Mouse (Mus musculus) spleen, adult 18-20 months (tissue): ENCODE results near the gene Skint3.
"Not testable (repeated sequence)": the region's sequence is repeated elsewhere in the genome, so short reads cannot be mapped to it uniquely, and the experiment has no call there.

Experiments used
- DNase-seq, 2 experiments: peaks; one replicate each; pipeline ENCODE4 v3.0.0; 2022; ENCODE audit warnings: mixed read lengths in 2 of 2

The Skint3 gene

GRCm38 (mm10) chr4:112231945-112232344 is at the start of gene Skint3:
Skint3 (plus strand) TSS chr4:112232245.
- DNase-seq: no peak

GRCm38 (mm10) chr4:112243416-112243815 is 11.4 kb downstream of the Skint3 start:
- no peak for DNase-seq

- DNase-seq: no peak
These were observed 11.9 kb downstream of the Skint3 start for GRCm38 (mm10) chr4:112243951-112244350.

- no peak for DNase-seq
These were observed 24.0 kb downstream of the Skint3 start for GRCm38 (mm10) chr4:112256022-112256421.

GRCm38 (mm10) chr4:112287178-112287974 is 55.3 kb downstream of the Skint3 start:
- no peak for DNase-seq

GRCm38 (mm10) chr4:112288396-112288795 is 56.4 kb downstream of the Skint3 start:
- no peak for DNase-seq

- no peak for DNase-seq
These were observed 70.3 kb downstream of the Skint3 start for GRCm38 (mm10) chr4:112302305-112302704.

- DNase-seq: no peak
These were observed 70.9 kb downstream of the Skint3 start for GRCm38 (mm10) chr4:112302855-112303509.

GRCm38 (mm10) chr4:112349111-112349510 is 117.1 kb downstream of the Skint3 start:
- DNase-seq: not testable (repeated sequence)
